Mouse (Mus musculus) heart, adult 2 months (tissue): Measurements from ENCODE around the gene Cacna1b.
A peak's percentile ranks its signal among the peaks of the same experiment; 100 is the strongest.

Source experiments
- CTCF ChIP-seq: fragments of 200-600 bp; IDR thresholded peaks from 2 replicates; pipeline ENCODE4 v1.8.1; 2022; ENCODE audit warnings: antibody characterized with exemption, mild to moderate bottlenecking, moderate library complexity
- POLR2A ChIP-seq: fragments of 200-500 bp; IDR thresholded peaks from 2 replicates; pipeline ENCODE4 v1.6.1; 2011; ENCODE audit warnings: mild to moderate bottlenecking, low read depth, low read length, control low read depth; ENCODE audit not compliant: insufficient read depth

DNA sequence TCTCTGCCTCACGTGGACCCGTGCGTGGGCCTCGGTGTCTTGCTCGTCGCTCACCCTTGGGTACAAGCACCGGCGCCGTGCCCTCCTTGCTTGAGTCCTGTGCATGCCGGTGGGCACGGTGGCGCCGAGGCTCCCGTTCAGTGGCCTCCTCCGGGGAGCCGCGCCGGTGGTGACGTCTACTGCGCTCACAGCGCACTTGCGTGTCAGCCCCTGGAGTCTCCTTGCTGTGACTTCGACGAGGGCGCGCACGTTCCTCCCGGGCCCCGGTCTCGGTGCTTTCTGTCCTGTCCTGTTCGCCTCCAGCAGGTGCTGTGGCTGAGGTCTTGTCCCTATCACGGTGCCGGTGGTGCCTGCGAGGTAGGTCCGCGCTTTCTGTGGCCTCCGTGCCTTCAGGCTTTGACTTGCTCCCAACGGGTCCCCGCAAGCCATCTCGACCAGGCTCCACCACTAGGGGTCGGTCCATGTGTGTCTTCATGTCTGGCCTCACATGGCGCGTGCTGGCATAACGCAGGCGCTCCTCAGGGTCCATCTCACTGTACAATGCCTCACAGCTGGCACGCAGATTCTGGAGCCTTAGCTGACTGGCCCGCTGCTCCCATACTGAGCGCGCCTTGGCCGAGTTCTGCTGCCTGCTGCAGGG, 83.8 kb downstream of the Cacna1b start:
- peak; percentile 60 for TF ChIP-seq CTCF
- TF ChIP-seq POLR2A: no peak
